Mouse (Mus musculus): ENCODE measurements around the gene Slc39a7.
"Not testable (repeated sequence)": the region's sequence is repeated elsewhere in the genome, so short reads cannot be mapped to it uniquely, and the experiment has no call there.

The Slc39a7 gene

DNA sequence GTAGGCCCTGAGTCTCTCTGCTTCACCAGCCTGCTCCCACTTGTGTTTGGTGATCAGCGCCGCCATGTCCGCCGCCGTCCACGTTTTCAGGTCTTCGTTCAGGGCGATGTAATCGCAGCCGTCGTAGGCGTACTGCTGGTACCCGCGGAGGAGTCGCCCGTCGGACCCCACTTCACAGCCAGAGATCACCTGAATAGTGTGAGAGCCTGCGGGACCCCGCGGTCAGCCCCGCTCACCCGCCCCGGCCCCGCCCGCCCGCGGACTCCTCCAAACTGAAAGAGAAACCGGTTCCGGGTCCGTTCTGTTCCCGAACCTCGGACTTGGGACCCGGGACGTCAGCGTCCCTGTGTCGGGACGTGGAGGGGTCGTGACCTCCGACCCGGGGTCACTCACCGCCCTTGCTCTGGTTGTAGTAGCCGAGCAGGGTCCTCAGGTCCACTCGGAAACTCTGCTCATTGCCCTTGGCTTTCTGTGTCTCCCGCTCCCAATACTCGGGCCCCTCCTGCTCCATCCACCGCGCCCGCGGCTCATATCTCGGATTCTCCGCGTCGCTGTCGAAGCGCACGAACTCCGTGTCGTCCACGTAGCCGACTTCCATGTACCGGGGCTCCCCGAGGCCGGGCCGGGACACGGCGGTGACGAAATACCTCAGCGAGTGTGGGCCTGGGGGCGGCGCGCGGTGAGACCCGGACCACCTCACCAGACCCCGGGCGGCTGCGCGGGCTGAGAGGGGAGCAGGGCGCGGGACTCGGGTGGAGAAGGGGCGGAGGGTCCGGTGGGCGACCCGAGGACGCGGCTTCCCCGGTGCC, 31.9 kb downstream of the Slc39a7 start:
- DNase-seq (ENCODE audit: low spot score): no peak

DNA sequence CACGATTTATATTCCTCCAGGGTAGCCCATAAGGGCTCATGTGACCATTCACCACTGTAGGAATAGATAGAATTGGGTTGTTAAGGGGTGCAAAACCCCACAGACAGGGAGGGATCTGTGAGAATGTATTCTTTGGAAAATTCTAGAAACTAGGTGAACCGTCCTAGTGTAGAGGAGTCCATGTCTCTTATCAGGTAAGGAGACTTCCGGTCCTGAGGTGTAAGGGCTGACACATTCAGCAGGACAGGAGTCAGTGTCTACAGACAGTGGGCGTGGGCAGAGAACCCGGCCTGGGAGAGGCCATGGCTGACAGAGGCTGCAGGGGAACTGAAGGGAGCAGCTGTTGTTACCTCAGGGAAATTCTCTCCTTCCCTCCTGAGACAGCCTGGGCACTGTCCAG, 32.8 kb downstream of the Slc39a7 start:
- DNase-seq (ENCODE audit: low spot score): not testable (repeated sequence)

DNA sequence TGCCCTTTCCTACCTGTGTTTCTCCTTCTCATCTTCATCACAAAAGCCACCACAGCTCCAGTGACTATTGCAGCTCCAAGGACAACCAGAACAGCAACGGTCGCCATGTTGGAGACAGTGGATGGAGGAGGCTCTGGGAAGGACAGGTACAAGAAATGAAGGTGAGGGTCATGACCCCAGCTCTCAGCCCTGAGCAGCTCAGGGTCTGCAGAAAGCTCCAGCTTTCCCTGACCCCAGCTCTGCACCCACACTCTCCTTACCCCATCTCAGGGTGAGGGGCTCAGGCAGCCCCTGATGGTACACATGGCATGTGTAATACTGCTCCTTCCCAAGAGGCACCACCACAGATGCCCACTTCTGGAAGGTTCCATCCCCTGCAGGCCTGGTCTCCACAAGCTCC, 34.5 kb downstream of the Slc39a7 start:
- not testable (repeated sequence) for DNase-seq (ENCODE audit: low spot score)

DNA sequence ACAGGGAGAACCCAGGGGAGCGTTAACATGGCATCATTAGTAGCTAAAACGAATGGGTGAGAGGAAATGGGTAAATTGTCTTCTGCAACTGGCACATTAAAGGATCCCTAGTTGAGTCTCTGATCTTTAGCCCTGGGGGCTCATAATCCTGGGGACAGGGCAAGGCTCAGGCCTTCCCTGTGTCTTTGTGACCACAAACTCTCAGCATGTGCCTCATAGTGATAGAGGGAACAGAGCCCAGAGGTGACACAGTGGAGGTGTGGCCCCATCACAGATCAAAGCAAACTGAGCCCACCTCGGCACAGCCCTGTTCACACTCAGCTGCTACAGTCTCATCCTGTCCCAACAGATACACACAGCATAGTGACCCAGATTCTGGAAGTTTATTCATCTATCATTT, 35.8 kb downstream of the Slc39a7 start:
- DNase-seq (ENCODE audit: low spot score): no peak

DNA sequence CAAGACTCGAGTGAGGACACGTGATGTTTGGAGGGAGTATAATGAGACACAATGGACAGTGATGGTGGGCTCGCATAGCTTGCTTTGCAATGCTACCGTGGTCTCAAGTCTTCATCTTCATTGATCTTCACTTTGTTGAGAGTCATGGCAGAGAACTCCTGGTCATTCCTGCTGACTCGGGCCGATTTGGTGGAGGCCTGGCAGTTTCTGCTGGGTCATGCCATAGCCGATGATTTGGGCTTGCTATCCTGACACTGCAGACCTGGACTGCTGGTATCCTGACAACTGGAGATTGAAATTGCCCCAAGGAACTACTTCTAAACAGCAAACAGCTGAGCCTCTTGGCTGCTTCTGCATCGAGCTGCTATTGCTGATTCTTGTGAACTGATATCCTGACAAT, 36.5 kb downstream of the Slc39a7 start:
- DNase-seq (ENCODE audit: low spot score): no peak

DNA sequence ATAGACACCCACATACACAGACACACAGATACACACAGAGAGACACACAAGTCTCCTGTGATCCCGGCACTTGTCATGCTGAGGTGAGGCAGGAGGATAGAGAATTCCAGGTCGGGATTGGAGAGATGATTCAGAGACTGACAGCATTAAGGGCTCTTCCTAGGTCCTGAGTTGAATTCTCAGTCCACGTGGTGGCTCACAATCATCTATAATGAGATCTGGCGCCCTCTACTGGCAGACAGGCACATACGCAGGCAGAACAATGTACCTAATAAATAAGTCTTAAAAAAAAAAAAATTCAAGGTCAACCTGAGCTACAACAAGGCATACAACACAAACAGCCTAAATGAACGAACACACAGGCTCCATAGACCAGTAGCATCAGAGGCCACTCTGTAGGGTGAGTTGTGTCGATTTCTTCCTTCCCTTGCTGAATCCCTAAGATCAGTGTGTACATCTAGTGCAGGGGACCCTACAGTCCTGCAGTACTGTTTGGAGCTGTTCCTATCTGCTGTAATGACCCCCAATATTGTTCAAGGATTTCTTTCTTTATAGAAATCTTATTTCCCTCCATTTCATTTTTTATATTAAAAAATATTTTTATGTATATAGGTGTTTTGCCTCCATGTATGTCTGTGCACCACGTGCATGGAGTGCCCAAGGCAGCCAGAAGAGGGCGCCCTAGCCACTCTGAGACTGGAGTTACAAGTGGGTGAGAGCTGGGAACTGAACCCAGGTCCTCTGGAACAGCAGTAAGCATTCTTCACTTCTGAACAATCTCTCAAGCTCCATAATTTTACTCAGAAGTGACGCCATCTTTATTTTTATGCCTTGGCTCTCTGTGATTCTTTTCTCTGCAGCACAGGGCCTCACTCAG, 39.5 kb downstream of the Slc39a7 start:
- peak; percentile 78 for DNase-seq (ENCODE audit: low spot score)

DNA sequence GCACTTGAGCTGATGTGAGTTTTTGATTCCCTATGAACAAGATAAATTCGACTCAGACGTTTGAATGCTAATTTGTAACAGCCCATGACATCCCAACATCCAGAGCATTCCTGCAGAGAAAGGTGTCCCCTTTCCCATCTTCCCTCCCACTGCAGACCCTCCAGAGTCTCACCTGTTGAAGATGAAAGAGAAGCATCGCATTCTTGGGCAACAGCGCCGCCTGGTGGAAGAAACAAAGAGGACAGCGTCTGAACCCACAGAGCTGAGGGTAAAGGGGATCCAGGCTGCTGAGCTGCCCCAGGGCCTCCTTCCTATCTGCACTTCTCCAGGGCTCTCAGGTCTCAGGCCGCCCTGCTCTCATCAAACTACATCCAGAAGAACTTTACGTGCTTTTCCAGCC, 49.3 kb downstream of the Slc39a7 start:
- not testable (repeated sequence) for DNase-seq (ENCODE audit: low spot score)

DNA sequence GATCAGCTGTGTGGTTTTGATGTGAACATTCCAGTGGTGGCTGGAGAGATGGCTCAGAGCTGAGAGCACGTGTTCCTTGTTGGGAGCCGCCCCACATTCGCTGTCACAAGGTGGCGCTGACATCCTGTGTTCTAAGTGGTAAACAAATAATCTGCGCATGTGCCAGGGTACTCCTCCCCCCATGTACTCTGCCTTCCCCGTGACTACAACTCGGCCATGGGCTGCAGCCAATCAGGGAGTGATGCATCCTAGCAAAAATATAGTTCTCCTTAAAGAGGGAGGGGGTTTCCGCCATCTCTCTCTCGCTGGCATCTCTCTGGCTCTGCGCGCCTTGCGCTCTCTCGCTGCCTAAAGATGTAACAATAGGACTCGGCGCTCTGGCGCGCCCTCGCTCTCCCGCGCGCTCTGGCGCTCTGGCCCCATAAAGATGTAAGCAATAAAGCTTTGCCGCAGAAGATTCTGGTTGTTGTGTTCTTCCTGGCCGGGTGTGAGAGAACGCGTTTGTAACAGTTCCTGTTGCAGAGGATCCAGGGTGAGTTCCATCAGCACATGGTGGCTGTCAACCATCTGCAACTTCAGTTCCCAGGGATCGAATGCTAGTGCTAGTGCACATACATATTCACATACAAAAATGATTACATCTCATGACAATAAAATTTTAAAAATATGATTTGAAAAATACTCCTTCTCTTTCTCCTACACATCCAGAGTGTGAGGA, 50.1 kb downstream of the Slc39a7 start:
- DNase-seq (ENCODE audit: low spot score): not testable (repeated sequence)

DNA sequence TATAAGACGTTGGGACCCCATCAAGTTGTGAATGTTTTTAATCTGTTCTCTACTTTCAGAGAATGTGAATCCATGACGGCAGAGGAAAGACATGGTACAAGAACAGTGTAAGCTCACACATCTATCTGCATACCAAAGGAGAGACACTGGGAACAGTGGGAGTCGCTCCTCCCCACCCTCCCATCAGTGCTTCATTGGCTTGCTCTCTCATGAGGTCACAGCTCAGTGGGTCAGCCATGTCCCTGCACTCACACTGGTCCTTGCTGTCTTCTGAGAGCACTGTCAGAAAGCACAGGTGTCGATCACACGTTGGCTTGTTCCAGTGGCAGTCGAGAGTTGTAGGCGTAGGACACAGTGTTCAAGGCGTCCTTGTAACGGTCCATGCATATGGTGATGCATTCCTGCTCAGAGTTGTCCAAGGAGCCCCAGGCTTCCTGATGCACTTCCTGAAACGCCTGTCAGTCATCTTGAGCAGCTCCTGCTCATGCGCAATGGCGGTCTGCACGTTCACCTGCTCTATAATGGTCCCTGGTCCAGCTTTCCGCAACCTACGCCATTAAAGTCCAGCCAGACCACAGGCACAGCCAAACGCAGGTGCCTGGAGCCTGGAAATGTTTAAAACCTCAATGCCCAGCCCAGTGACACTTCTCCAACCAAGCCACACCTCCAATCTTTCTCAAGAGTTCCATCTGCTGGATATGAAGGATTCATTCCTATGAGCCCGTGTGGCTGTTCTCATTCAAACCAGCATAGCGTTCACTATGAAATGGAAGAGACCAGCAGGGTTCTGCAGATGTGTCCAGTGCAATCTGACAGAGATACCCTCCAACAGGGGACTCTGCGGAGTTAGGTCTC, 51.1 kb downstream of the Slc39a7 start:
- no peak for DNase-seq (ENCODE audit: low spot score)

DNA sequence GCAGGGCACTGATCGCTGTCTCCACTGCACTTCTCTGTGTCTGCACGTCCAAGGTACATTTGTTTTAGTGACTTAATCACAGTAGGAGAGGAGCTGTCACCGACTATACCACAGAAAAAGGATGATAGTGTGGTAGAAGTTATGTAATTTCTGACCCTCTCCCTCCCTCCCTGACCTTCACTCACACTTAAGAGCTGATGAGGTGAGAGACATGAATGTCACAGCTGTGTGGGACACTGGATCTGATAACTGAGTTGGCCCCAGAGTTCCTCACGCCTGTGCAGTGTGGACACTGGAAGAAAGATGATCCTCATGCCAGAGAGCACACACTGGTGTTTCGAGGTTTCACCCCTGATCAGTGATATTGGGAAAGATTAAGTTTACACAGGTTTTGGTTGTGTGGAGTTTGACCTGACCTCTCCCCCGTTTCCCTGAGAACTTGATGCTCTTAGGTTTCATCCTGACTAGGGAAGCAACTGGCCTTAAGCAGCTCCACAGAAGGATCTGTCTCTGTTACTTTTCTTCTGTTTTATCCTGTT, 51.9 kb downstream of the Slc39a7 start:
- no peak for DNase-seq (ENCODE audit: low spot score)

DNA sequence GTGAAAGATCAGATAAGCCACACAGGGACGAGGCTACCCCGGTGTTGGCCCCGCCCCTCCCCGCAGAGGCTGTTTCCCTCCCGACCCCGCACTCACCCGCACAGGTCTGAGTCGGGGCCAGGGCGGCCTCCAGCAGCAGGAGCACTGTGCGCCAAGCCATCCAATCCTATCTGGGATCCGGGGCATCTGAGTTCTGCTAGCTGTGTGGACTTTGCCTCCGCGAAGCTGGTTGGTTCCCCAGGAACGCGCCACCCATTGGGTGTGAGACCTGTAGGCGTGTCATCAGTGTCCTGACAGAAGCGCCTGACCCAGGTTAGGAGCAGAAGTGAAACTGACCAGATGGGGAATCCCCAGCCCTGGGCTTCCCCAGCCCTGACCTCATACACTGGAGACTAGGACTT, 52.9 kb downstream of the Slc39a7 start:
- DNase-seq (ENCODE audit: low spot score): no peak

All from c-Kit-positive CD71-positive TER-119-positive erythroid progenitor cells, embryonic 14.5 days (primary cell).